25 mouse cellular contexts compared by ENCODE assay signal in genomic region chr2:164829090-164829489, GRCm38 (mm10). TPM values are rescaled to one million over a fixed set of nuclear protein-coding genes. Genes with fewer than 3 reads are reported as not detected.
"Had no signal": no experiment of that assay in that cellular context is flagged by ENCODE, and none has a peak within 500 bp of the region (broad histone marks: within the 10 kb centered on the region; RNA-seq: fewer than 3 reads in every experiment).

No protein-coding gene starts in this region.

- DNase-seq: kidney, postnatal 25 days; left cerebral cortex, postnatal 4 days; liver, postnatal 0 days; lung, embryonic 14.5 days; right cerebral cortex, adult 18-20 months; right cerebral cortex, postnatal 14 days; right cerebral cortex, postnatal 4 days; thymus, adult 18-20 months; thymus, postnatal 4 days had no signal

- H3K27me3 ChIP-seq: limb, embryonic 12.5 days; limb, embryonic 15.5 days; midbrain, embryonic 12.5 days; midbrain, embryonic 15.5 days; neural tube, embryonic 12.5 days; neural tube, embryonic 15.5 days had no signal

- ATAC-seq: liver, postnatal 0 days; lung, postnatal 0 days; midbrain, embryonic 15.5 days had no signal

- H3K27ac ChIP-seq: kidney, postnatal 0 days; limb, embryonic 12.5 days; limb, embryonic 15.5 days; liver, embryonic 14.5 days; macrophage; midbrain, embryonic 12.5 days; midbrain, embryonic 15.5 days; neural tube, embryonic 12.5 days; neural tube, embryonic 15.5 days; stomach, postnatal 0 days had no signal

- H3K4me3 ChIP-seq: limb, embryonic 12.5 days; limb, embryonic 15.5 days; midbrain, embryonic 12.5 days; midbrain, embryonic 15.5 days; neural tube, embryonic 12.5 days; neural tube, embryonic 15.5 days had no signal

RNA-seq across cellular contexts. Expression of gene Spata25, which starts 0.8 kb away (rescaled TPM):
- total RNA-seq: left cerebral cortex, postnatal 14 days; megakaryocyte, adult 5-6 weeks had no signal
- polyA plus RNA-seq: kidney, embryonic 14.5 days; kidney, postnatal 0 days; limb, embryonic 12.5 days; limb, embryonic 15.5 days; liver, embryonic 11.5 days; liver, embryonic 14.5 days; liver, postnatal 0 days; lung, embryonic 14.5 days; lung, postnatal 0 days; macrophage; midbrain, embryonic 15.5 days; neural tube, embryonic 12.5 days; neural tube, embryonic 15.5 days; stomach, embryonic 14.5 days; stomach, postnatal 0 days had no signal
